Mouse (Mus musculus) left cerebral cortex, adult 18-20 months (tissue): ENCODE measurements around the gene Anks1b. TPM values are rescaled to one million over a fixed set of nuclear protein-coding genes. Genes with fewer than 3 reads are reported as not detected.

Experiments used
- DNase-seq, 2 experiments: peaks; one replicate each; pipeline ENCODE4 v3.0.0; 2021 to 2022; ENCODE audit warnings: low spot score in 2 of 2, mixed read lengths in 1 of 2
- total RNA-seq, 2 experiments: library from RNA; stranded (reverse); gene quantifications; 2 replicates each; pipeline ENCODE4 v1.2.3; 2021

Anks1b gene
- total RNA-seq, 2 experiments from 2014 or later = 437 to 438 TPM

GRCm38 (mm10) chr10:90649681-90650080, 776.4 kb downstream of the Anks1b start:
- DNase-seq = no peak

- DNase-seq = peak; percentile 52 to 53
These were observed 784.3 kb downstream of the Anks1b start for GRCm38 (mm10) chr10:90657416-90658120.

DNA sequence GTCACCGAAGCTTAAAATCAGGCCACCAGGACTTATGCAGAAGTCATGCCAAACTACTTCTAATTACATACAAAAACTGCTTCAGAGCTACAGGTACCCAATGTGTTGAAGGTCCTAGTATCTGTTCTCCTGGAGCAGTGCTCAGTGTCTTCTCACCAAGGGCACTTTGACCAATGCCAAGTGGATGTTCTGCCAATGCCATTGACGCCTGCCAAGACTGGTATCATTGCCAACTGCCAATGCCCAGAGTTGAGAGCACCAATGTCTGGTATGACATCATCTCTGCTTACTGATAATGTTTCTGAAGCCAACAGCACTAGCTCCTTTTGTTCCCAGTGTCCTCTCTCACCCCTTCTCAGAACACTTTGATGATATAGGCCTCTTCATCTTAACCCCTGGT, 793.4 kb downstream of the Anks1b start:
- no peak for DNase-seq

- DNase-seq = no peak
These were observed 797.0 kb downstream of the Anks1b start for GRCm38 (mm10) chr10:90670291-90670690.

DNA sequence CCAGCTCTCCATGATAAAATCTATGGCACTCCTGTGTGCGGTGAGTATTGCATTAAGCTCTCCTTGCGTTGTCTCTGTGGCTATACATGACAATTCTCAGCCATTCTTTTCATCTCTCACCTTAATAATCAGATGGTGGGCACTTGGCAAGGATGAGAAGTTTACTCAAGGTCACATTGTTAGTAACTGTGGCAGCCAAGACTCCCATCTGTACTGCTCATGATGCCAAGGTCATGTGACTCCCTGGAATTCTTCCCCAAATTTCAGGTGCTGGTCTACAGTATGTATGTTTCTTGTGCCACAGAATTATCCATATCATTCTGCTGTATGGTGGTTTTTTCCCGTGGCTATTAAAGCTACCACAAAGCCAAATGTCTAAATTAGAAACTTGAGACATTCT, 798.8 kb downstream of the Anks1b start:
- DNase-seq = no peak

- peak; percentile 70 to 86 for DNase-seq
These were observed 801.1 kb downstream of the Anks1b start for GRCm38 (mm10) chr10:90674362-90674761.

- no peak for DNase-seq
These were observed 804.1 kb downstream of the Anks1b start for GRCm38 (mm10) chr10:90677421-90677820.

DNA sequence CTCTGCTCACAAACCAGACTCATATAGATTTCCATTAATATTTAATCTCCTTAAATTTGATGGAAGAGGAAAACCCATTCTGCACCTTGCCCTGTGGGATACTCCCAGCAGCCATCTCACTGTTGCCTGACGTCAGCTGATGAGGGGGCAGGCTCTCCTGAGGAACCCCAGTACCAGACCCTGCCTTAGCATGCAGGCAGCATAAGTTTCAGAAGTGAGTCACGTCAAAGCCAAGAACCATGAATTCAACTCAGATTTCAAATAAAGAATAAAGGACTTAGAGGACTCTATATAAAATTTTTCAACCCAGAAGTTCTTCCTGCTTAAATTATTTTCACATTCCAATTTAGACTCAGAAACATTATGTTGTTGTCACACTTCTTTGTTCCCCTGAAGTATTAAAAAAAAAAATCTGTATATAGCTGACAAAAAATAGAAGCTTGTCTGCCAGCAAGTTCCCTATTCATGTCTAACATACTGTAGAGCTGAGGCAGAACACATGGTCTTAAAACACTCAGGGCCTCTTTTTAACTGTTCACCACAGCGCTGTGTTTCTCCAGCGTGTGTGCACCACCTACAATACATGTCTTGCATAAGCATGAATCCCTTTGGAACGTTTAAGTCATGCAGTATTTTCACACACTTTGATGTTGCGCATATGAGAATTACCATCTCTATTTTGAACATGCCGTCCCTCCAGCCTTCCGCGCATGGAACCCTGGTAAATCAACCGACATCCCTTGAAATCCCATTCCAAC, 806.6 kb downstream of the Anks1b start:
- DNase-seq = peak; percentile 33 to 47

GRCm38 (mm10) chr10:90683813-90684212, 810.5 kb downstream of the Anks1b start:
- DNase-seq = no peak

- DNase-seq = no peak
These were observed 812.1 kb downstream of the Anks1b start for GRCm38 (mm10) chr10:90685367-90685766.

DNA sequence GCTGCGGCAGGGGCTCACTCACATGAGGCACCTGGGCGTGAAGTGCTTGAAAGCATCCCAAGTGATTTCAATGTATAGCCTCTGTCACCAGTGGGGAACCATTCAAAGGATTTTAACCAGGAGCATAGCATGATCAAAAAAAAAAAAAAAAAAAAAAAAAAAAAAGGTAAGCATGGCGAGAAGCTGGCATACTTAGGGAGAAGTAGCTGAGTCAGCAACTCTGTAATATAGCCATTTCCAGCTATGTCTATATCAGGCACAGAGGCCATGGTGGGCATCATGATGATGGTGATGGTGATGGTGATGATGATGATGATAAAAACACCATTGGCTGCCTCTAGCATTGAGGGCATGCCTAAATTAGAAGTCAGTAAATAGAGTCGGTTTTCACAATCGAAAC, 814.8 kb downstream of the Anks1b start:
- no peak for DNase-seq

DNA sequence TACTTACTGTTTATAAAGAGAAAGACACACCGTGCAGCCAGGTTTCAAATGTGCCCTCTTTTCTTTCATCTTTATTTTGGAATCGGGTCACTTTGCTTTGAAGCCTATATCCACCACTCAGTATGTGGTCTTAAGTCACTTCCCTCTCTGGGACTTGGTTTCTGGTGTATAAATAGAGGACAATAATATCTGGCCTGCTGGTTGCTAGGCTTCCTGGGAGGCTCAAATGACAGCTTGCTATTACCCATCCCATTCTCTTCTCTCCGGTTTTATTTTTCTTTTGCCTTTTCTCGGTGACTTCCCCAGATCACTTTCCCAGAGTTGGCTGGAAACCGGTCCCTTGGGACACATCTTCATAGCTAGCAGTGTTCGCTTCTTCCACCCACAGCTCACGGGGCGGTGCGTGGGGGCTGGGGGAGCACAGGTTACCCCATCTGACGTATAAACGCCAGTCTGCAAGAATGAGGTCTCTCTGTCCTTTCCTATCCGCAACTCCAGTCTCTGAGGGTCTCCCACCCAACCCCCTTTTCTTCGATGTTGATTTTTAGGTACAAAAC, 815.5 kb downstream of the Anks1b start:
- DNase-seq = no peak

GRCm38 (mm10) chr10:90689854-90690513, 816.7 kb downstream of the Anks1b start:
- peak; percentile 77 to 86 for DNase-seq

DNA sequence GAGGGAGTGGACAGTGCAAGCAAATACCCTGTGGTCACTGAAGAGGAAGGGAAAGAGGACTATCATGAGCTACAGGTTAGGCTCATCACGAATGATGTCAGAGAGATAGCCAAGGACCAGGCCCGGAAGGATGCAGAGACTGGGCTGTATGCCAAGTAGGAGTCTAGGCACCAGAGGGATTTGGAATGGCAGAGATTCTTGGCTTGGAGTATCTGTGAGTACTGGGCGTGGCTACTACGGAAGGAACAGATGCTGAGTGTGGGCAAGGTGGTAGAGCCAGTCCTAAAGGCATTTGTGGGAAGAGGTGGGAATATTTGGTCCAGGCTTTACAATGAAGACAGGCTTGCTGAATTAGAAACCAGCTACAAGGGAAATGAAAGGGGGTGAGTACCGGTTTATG, 823.4 kb downstream of the Anks1b start:
- peak; percentile 62 to 82 for DNase-seq

DNA sequence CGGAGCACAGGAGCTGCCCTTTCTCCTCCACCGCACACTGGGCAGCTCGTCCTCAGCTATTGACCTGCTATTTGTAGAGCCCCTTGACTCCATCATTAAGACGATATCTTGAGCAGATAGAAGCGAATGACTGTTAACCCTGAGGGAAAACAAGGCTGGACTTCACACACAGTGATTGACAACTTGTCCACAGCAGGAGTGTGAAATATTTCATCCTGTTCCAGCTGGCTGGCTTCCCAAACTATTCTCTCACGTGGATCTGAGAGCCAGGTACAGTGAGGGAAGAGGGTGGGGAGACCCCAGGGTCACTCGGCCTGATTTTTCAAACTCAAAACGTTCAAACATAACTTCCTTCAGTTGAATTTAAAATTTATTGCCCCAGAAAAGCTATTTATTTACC, 824.1 kb downstream of the Anks1b start:
- no peak for DNase-seq

DNA sequence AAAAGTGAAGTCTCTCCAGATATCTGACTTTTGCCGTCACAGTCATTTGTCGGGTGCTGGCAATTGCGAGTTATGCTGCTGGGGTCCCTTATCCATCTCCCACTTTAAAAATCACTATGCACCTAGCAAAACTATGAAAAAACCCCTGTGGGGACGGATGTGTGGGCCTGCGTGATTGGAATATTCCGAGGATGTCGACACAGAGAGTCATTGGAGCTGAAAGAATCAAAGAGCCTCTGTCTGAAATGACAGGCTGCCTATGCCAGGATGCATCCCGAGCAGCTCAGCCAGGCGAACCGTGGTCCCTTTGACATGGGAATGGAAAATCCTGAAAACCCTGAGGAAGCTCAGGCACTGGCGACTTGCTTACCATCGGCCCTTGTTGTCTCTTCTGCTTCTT, 825.9 kb downstream of the Anks1b start:
- DNase-seq = no peak

DNA sequence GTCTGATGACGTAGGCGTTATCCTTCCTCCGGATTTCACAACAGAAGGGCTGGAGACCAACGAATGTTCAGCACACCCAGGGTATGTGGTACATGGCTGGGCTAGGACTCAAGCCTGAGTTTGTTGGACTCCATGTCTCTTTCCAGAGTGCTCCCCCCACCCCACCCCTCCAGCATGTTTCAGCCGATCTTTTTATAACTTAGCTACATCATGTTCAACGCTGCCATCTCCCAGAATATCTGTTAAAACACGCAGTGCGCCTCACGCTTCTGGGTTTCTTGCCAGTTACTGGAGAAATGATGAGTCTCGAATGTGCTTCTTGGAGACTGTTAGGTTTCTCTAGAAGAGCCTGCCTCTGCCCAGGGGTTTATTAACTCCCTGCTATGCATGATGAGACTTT, 831.3 kb downstream of the Anks1b start:
- DNase-seq = peak; percentile 74 to 81

- no peak for DNase-seq
These were observed 835.7 kb downstream of the Anks1b start for GRCm38 (mm10) chr10:90708822-90709601.

GRCm38 (mm10) chr10:90709602-90709931, 836.3 kb downstream of the Anks1b start:
- no peak for DNase-seq

DNA sequence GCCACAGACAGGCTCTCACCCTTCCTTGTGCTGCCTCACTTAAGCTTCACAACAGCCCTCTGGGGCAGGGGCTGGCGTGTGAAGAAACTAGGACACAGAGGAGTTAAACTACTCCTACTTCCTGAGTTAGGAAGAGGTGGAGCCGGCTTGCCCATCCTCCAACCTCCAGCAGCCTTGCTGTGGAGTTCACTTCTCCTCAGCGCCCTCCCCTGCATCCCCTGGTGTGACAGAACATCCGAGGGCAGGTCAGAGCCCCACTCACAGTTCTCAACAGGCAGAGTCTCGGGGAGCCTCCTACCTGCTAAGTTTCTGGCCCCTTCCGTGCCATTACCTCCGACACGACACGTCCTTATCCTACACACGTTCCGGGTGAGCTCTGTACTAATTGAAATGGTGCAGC, 844.7 kb downstream of the Anks1b start:
- no peak for DNase-seq

GRCm38 (mm10) chr10:90718684-90719083, 845.4 kb downstream of the Anks1b start:
- DNase-seq = no peak
